Mouse (Mus musculus) right cerebral cortex, postnatal 10 days (tissue): ENCODE measurements around the gene Scd3.

ENCODE experiments used
- DNase-seq, 2 experiments: peaks; one replicate each; pipeline ENCODE4 v3.0.0; 2021; ENCODE audit warnings: low spot score in 2 of 2

The Scd3 gene

GRCm38 (mm10) chr19:44203015-44203564, at the start of gene Scd3:
TSS of gene Scd3 (plus strand) at chr19:44203269.
- DNase-seq, result no peak

GRCm38 (mm10) chr19:44153781-44154180, 49.3 kb upstream of the Scd3 start:
- DNase-seq, result no peak

GRCm38 (mm10) chr19:44157005-44157404, 46.1 kb upstream of the Scd3 start:
- DNase-seq, result no peak

GRCm38 (mm10) chr19:44159386-44159785, 43.7 kb upstream of the Scd3 start:
- DNase-seq, result no peak

- DNase-seq, result no peak
Observed at GRCm38 (mm10) chr19:44161515-44161914, 41.6 kb upstream of the Scd3 start.

- no peak for DNase-seq
Observed at GRCm38 (mm10) chr19:44174835-44175234, 28.2 kb upstream of the Scd3 start.

GRCm38 (mm10) chr19:44176741-44177140, 26.3 kb upstream of the Scd3 start:
- no peak for DNase-seq

GRCm38 (mm10) chr19:44180502-44180901, 22.6 kb upstream of the Scd3 start:
- no peak for DNase-seq

- DNase-seq, result no peak
Observed at GRCm38 (mm10) chr19:44183968-44184367, 19.1 kb upstream of the Scd3 start.

GRCm38 (mm10) chr19:44189056-44189455, 14.0 kb upstream of the Scd3 start:
- DNase-seq, result no peak

- DNase-seq, result no peak
Observed at GRCm38 (mm10) chr19:44192342-44192741, 10.7 kb upstream of the Scd3 start, which contains the start of gene Pkd2l1. TSS of gene Pkd2l1 (minus strand) at chr19:44192442.

GRCm38 (mm10) chr19:44193906-44194305, 9.2 kb upstream of the Scd3 start:
- DNase-seq, result no peak

GRCm38 (mm10) chr19:44195138-44195537, 7.9 kb upstream of the Scd3 start:
- DNase-seq, result peak; percentile 75 to 83

GRCm38 (mm10) chr19:44197053-44197852, 5.8 kb upstream of the Scd3 start:
- DNase-seq, result no peak

GRCm38 (mm10) chr19:44198494-44198893, 4.6 kb upstream of the Scd3 start:
- no peak for DNase-seq

- peak in 1 of 2 experiments; percentile 36 for DNase-seq
Observed at GRCm38 (mm10) chr19:44198964-44199363, 4.1 kb upstream of the Scd3 start.

- no peak for DNase-seq
Observed at GRCm38 (mm10) chr19:44207079-44207478, 4.0 kb downstream of the Scd3 start.

GRCm38 (mm10) chr19:44215255-44215654, 12.2 kb downstream of the Scd3 start:
- no peak for DNase-seq

GRCm38 (mm10) chr19:44217958-44218525, 15.0 kb downstream of the Scd3 start:
- no peak for DNase-seq

GRCm38 (mm10) chr19:44225728-44226127, 22.7 kb downstream of the Scd3 start:
- DNase-seq, result no peak

- no peak for DNase-seq
Observed at GRCm38 (mm10) chr19:44229776-44230175, 26.7 kb downstream of the Scd3 start.

GRCm38 (mm10) chr19:44230212-44230611, 27.1 kb downstream of the Scd3 start:
- no peak for DNase-seq

- DNase-seq, result no peak
Observed at GRCm38 (mm10) chr19:44231608-44232151, 28.6 kb downstream of the Scd3 start.
